Mouse (Mus musculus) embryonic facial prominence, embryonic 11.5 days (tissue): ENCODE results near the gene Slc13a5. TPM values are rescaled to one million over a fixed set of nuclear protein-coding genes. Genes with fewer than 3 reads are reported as not detected.
A peak's percentile ranks its signal among the peaks of the same experiment; 100 is the strongest.

Experiments used
- ATAC-seq: fragments of 200-750 bp; cut with Nextera tagmentation; replicated peaks from 2 replicates; pipeline ENCODE4 v1.8.0; 2017; ENCODE audit warnings: low read depth; ENCODE audit not compliant: insufficient number of reproducible peaks, low FRiP score, low TSS enrichment
- DNase-seq: peaks from one replicate; pipeline ENCODE4 v3.0.0-alpha.2; 2015; ENCODE audit warnings: low spot score
- H3K27ac ChIP-seq: fragments of 300-500 bp; sonication (generic); replicated peaks from 2 replicates; pipeline ENCODE4 v1.5.1; 2014; ENCODE audit warnings: mild to moderate bottlenecking, low read depth, low read length, control low read depth
- H3K27me3 ChIP-seq: fragments of 300-500 bp; sonication (generic); 2 replicates; pipeline ENCODE4 v1.6.1; 2014; ENCODE audit warnings: mild to moderate bottlenecking, low read length, moderate library complexity, mixed read lengths; ENCODE audit not compliant: control insufficient read depth, insufficient read depth
- H3K36me3 ChIP-seq: fragments of 300-500 bp; sonication (generic); replicated peaks from 2 replicates; pipeline ENCODE4 v1.6.1; 2014; ENCODE audit warnings: low read depth, mild to moderate bottlenecking, low read length, moderate library complexity, mixed read lengths; ENCODE audit not compliant: control insufficient read depth, insufficient read depth
- H3K4me1 ChIP-seq: fragments of 300-500 bp; sonication (generic); 2 replicates; pipeline ENCODE4 v1.6.1; 2014; ENCODE audit warnings: low read length, mixed read lengths; ENCODE audit not compliant: control insufficient read depth, insufficient read depth
- H3K4me2 ChIP-seq: fragments of 300-500 bp; sonication (generic); 2 replicates; pipeline ENCODE4 v1.6.1; 2014; ENCODE audit warnings: low read depth, mild to moderate bottlenecking, control low read depth, low read length, moderate library complexity
- H3K4me3 ChIP-seq: fragments of 300-500 bp; sonication (generic); 2 replicates; pipeline ENCODE4 v1.5.1; 2014; ENCODE audit warnings: low read depth, low read length, control low read depth
- H3K9ac ChIP-seq: fragments of 300-500 bp; sonication (generic); replicated peaks from 2 replicates; pipeline ENCODE4 v1.6.1; 2014; ENCODE audit warnings: mild to moderate bottlenecking, control low read depth, low read length
- H3K9me3 ChIP-seq: fragments of 300-500 bp; sonication (generic); replicated peaks from 2 replicates; pipeline ENCODE4 v1.6.1; 2016; ENCODE audit warnings: mild to moderate bottlenecking, low read length, inconsistent platforms, mixed read lengths; ENCODE audit not compliant: control insufficient read depth
- WGBS: fragments of 180-500 bp; shearing (Covaris S2); extraction: QIAGEN DNeasy Blood & Tissue Kit; methylation state at CpG from one replicate; pipeline ENCODE4 v1.1.7; 2014; 5-methylcytosine and 5-hydroxymethylcytosine counted together
- polyA plus RNA-seq: library from polyadenylated mRNA; unstranded; fragments of >200 nt; fragmentation: Nextera tagmentation; extraction: Ambion mirVana; gene quantifications from 2 replicates; pipeline ENCODE4 v1.2.1, GENCODE M21; 2014

Gene Slc13a5
- 0.25 TPM in 1 of 2 replicates, not detected in the other for polyA plus RNA-seq

DNA sequence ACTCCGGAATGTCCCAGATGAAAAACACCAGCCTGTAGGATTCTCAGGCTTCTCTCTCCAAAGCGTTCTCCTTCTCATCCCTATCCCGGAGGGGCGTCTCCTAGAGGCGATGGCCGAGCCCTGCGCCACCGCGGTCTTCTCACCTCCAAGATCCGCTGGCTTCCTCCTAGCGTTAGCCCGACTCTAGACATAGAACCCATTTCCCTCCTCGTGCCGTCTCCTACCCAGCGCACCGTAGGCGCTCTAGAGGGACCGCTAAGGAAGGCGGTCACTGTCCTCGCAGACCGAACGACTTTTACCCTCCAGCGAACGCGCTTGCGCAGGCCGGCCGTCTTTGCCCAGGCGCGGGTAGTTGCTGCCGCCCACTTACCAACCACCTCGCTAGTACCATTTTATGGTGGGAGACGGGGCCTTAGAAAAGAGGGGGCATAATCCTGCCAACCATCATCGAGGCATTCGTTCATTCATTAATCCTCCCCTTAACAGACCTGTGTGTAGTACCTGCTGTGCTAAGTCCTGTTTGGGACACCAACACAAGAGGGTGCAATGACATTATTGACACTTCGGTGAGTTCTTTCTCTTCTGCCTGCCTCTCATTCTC lies at the start of gene Slc13a5:
Gene Slc13a5 (minus strand): TSS at position 263 of the 601 bp plus-strand sequence.
- 4% methylated on average over 36 of the region's 36 CpGs for WGBS
- no peaks in the 10 kb centered on the region for H3K9me3 ChIP-seq
- H3K4me1 ChIP-seq = peaks cover 3% of the 10 kb centered on the region; the same call in 1 of the 2 replicates
- H3K9ac ChIP-seq = peak within 1 kb of the TSS; percentile 30
- 0 out of 2 replicates have a peak, but pooled peaks have one; percentile 52 for ATAC-seq
- no peaks in the 10 kb centered on the region for H3K36me3 ChIP-seq
- H3K27me3 ChIP-seq = peaks cover 33% of the 10 kb centered on the region
- DNase-seq = peak; percentile 49
- H3K4me2 ChIP-seq = peak within 1 kb of the TSS; percentile 62
- H3K27ac ChIP-seq = no peak within 1 kb of the TSS
- H3K4me3 ChIP-seq = peak within 1 kb of the TSS; percentile 28

DNA sequence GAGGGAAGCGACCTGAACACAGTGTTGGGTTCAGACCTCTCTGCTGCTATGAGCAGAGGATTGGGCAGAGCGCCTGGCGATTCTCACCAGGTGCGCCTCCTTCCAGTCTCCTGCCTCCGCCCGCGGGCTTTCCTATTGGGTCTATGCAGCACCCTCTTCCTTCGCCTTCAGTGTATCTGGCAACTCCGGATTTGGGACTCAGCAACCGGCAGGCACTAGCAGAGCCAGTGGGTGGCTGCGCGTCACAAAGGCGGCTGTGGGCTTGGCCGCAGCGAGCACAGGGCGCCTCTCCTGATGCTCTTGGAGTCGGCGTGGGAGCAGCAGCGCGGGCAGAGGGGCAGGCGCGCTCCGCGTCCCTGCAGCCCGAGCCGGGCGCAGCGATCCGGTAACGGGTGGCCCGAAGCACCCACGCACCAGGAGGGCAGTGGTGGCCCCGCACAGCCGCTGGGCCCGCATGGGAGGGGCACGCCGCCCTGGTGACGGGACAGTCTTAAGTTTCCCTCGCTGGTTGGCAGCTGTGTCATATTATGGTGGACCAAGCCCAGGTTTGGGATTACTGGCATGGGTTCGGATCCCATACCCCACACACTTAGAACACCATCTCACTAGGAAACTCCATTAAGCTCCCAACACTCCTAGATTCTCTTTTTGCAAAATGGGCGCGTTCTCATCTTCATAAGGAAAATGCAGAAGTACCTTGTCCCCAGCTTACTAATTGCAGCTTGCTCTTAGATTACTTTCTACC lies 47.3 kb upstream of the Slc13a5 start, which contains the start of gene Fbxo39:
Gene Fbxo39 (plus strand): TSS at position 294 of the 745 bp plus-strand sequence.
- DNase-seq (peak; percentile 20), ATAC-seq (no peak)
- peaks cover 13% of the 10 kb centered on the region for H3K27me3 ChIP-seq
- peak within 1 kb of the TSS; percentile 56 for H3K4me2 ChIP-seq
- no peak within 1 kb of the TSS for H3K27ac ChIP-seq
- no peaks in the 10 kb centered on the region for H3K9me3 ChIP-seq
- H3K9ac ChIP-seq = peak within 1 kb of the TSS; percentile 32
- no peaks in the 10 kb centered on the region for H3K4me1 ChIP-seq
- WGBS = 10% methylated on average over 42 of the region's 42 CpGs
- no peaks in the 10 kb centered on the region for H3K36me3 ChIP-seq
- H3K4me3 ChIP-seq = peak within 1 kb of the TSS; percentile 21

GRCm38 (mm10) chr11:72311355-72312001 lies 44.5 kb upstream of the Slc13a5 start:
- WGBS = 81% methylated on average over 10 of the region's 10 CpGs
- peaks cover 13% of the 10 kb centered on the region for H3K27me3 ChIP-seq
- DNase-seq (no peak), ATAC-seq (no peak)
- no peaks in the 10 kb centered on the region for H3K4me1 ChIP-seq
- no peak overlapping the region for H3K27ac ChIP-seq
- no peak overlapping the region for H3K9ac ChIP-seq
- no peaks in the 10 kb centered on the region for H3K36me3 ChIP-seq
- no peak overlapping the region for H3K4me3 ChIP-seq
- no peak overlapping the region for H3K4me2 ChIP-seq
- H3K9me3 ChIP-seq = no peaks in the 10 kb centered on the region

DNA sequence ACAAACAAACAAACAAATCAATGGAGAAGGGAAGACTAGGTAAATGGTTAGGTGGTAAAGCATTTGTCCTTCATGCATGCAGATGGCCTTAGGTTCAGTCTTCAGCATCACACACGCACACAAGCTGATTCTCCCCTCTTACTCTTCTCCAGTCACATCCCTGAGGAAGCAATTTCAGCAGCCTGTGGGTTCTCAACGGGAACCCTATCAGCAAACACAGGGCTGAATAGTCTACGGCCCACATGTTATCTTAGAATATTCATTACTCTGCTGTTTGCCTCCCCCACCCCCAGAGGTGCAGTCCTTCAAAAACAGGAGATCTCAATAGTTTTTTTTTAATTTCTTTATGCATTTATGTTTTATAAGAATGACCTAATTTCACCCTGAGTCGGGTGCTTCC lies 43.5 kb upstream of the Slc13a5 start:
- Histone ChIP-seq H3K9me3 (no peaks in the 10 kb centered on the region), H3K9ac (no peak overlapping the region), H3K36me3 (no peaks in the 10 kb centered on the region), H3K4me2 (no peak overlapping the region), H3K4me1 (no peaks in the 10 kb centered on the region), H3K27ac (no peak overlapping the region), H3K4me3 (no peak overlapping the region), H3K27me3 (peaks cover 13% of the 10 kb centered on the region)
- DNase-seq (no peak), ATAC-seq (no peak)
- 83% methylated on average over 4 of the region's 4 CpGs for WGBS

- no peaks in the 10 kb centered on the region for H3K36me3 ChIP-seq
- no peak overlapping the region for H3K9ac ChIP-seq
- peaks cover 5% of the 10 kb centered on the region for H3K27me3 ChIP-seq
- H3K4me1 ChIP-seq = no peaks in the 10 kb centered on the region
- H3K9me3 ChIP-seq = no peaks in the 10 kb centered on the region
- no peak overlapping the region for H3K4me3 ChIP-seq
- H3K27ac ChIP-seq = no peak overlapping the region
- DNase-seq (no peak), ATAC-seq (no peak)
- 64% methylated on average over 2 of the region's 2 CpGs for WGBS
- H3K4me2 ChIP-seq = no peak overlapping the region
Measured at GRCm38 (mm10) chr11:72308982-72309381, 42.0 kb upstream of the Slc13a5 start.

DNA sequence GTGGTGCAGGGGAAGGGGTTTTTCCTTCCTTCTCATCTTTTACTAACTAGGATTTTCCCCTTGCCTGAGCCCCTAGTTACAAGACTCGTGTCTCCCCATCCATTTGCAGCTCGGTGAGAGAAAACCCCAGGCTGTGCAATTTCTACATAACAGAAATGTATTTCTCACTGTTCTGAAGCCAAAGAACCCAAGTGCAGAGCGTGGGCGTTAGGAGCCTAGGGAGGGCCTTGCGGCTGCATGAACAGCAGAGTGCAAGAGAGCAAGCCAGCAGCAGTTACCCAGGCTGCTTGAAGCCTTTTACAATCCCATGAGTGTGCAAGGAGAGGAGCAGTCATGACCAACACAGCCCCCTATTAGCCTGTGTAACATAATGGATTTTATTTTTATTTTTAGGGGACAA lies 40.4 kb upstream of the Slc13a5 start:
- Histone ChIP-seq H3K4me2 (no peak overlapping the region), H3K36me3 (no peaks in the 10 kb centered on the region), H3K27me3 (no peaks in the 10 kb centered on the region), H3K4me1 (no peaks in the 10 kb centered on the region), H3K27ac (no peak overlapping the region), H3K9ac (no peak overlapping the region), H3K4me3 (no peak overlapping the region), H3K9me3 (no peaks in the 10 kb centered on the region)
- WGBS = 87% methylated on average over 5 of the region's 5 CpGs
- ATAC-seq (no peak), DNase-seq (no peak)

DNA sequence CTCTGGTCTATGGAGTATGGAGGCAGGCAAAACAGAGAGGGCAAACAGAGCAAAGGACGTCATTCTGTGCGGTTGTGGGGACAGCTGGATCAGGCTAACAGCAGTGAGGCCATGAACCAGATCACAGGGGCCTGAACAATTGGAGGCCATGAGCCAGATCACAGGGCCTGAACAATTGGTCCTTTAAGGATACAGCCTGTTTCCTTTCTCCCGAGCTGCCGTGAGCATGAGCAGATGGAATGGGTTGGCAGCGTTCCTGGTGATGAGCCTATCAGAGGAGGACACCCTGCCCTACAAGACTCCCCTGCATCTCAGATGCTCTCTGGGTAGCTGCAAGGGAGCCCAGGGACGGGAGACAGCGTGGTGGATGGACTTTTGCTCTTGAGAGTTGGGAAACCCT lies 35.2 kb upstream of the Slc13a5 start:
- Histone ChIP-seq H3K9me3 (no peaks in the 10 kb centered on the region), H3K4me3 (no peak overlapping the region), H3K9ac (no peak overlapping the region), H3K27ac (no peak overlapping the region), H3K27me3 (no peaks in the 10 kb centered on the region), H3K4me2 (no peak overlapping the region), H3K36me3 (no peaks in the 10 kb centered on the region), H3K4me1 (no peaks in the 10 kb centered on the region)
- 87% methylated on average over 7 of the region's 7 CpGs for WGBS
- ATAC-seq = no peak
- DNase-seq = no peak

DNA sequence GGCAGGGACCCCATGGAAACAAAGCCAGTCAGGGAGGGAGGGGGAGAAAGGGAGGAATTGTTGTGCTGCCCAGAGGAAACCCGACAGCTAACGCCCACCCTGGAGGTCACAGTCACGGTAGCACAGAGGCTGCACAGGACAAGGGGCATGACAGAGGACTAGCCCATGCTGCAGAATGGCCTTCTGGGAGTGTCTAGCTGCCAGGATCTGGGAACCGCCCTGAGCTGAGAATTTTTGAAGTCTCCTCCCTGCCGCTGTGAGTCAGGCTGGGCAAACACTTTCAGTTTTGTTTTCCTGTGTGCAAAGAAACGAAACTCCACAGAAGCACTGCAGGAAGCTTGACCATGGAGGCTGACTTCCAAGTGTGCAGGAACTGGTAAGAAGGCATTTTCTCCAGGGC lies 34.3 kb upstream of the Slc13a5 start, which contains the start of gene Xaf1:
Gene Xaf1 (plus strand): TSS at position 296 of the 400 bp plus-strand sequence.
- Histone ChIP-seq H3K27ac (no peak within 1 kb of the TSS), H3K9ac (no peak within 1 kb of the TSS; the same call in 1 of the 2 replicates), H3K4me2 (no peak within 1 kb of the TSS), H3K27me3 (no peaks in the 10 kb centered on the region), H3K36me3 (no peaks in the 10 kb centered on the region), H3K4me1 (no peaks in the 10 kb centered on the region), H3K4me3 (no peak within 1 kb of the TSS), H3K9me3 (no peaks in the 10 kb centered on the region)
- WGBS = 35% methylated on average over 6 of the region's 6 CpGs
- DNase-seq (no peak), ATAC-seq (no peak)
